Mouse (Mus musculus) brain, embryonic 14.5 days (tissue): Measurements from ENCODE around the gene H1fx. TPM values are rescaled to one million over a fixed set of nuclear protein-coding genes. Genes with fewer than 3 reads are reported as not detected.

Experiments
- DNase-seq: peaks from one replicate; pipeline ENCODE4 v3.0.0-alpha.2; 2011; ENCODE audit warnings: low read depth
- CTCF ChIP-seq: fragments of 200-500 bp; IDR thresholded peaks from 2 replicates; pipeline ENCODE4 v1.5.1; 2012; ENCODE audit warnings: inconsistent platforms, mild to moderate bottlenecking, moderate library complexity, borderline replicate concordance; ENCODE audit not compliant: insufficient read depth, insufficient read length; ENCODE audit errors: extremely low read depth
- POLR2A ChIP-seq: fragments of 200-500 bp; IDR thresholded peaks from 2 replicates; pipeline ENCODE4 v1.6.1; 2012; ENCODE audit warnings: mild to moderate bottlenecking, inconsistent platforms, borderline replicate concordance; ENCODE audit not compliant: poor library complexity, insufficient read depth, insufficient read length, severe bottlenecking; ENCODE audit errors: extremely low read depth
- polyA plus RNA-seq: library from polyadenylated mRNA; depleted of rRNA; stranded (reverse); fragments of >200 nt; gene quantifications from 2 replicates; pipeline ENCODE4 v1.2.3, GENCODE M21; 2012; rRNA removed

H1fx gene
- polyA plus RNA-seq, 1 experiment, result 153 TPM

DNA sequence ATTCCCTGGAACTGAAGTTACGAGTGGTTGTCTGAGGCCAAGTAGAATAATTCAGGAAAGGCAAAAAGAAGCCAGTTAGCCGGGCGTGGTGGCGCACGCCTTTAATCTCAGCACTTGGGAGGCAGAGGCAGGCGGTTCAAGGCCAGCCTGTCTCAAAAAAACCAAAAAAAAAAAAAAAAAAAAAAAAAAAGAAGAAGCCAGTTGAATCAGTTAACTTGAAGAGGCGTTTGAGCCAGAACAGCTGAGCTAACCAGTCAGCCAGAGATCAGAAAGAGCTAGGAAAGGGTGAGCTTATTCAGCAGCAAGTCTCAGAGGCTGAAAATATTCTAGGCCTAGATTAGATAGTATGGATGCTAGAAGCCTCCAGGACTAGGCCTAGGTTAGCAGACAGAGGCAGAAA, 39.3 kb downstream of the H1fx start:
- TF ChIP-seq CTCF (no peak), POLR2A (no peak)
- no peak for DNase-seq

DNA sequence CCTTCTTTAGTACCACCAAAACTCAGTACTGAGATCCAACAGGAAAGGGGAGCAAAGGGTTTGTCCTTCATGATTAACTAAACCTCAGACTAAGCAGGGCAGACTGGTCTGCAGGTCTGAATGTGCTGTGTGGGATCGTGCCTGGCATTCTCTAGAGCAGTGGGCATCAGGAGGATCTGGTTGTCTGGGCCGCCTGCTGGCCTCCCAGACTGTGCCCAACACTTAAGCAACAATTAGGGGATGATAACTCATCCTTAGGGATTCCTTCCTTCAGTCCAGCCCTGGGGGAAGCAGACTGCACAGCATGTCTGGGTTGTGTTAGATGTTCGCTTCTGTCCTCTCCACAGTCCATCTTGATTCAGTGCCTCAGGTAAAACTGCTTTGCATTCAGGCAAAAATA, 42.5 kb downstream of the H1fx start:
- TF ChIP-seq POLR2A, result no peak
- no peak for TF ChIP-seq CTCF

GRCm38 (mm10) chr6:87937178-87937788, 44.2 kb downstream of the H1fx start:
- TF ChIP-seq CTCF (no peak), POLR2A (no peak)

More for the DNA sequence above, 42.5 kb downstream of the H1fx start:
- DNase-seq, result no peak

GRCm38 (mm10) chr6:87935037-87935436, 46.4 kb downstream of the H1fx start:
- TF ChIP-seq CTCF (no peak), POLR2A (no peak)
- no peak for DNase-seq

More at GRCm38 (mm10) chr6:87937178-87937788, 44.2 kb downstream of the H1fx start:
- peak; percentile 87 for DNase-seq

Other genes with a start within 250 kb of the H1fx start
- gene Gp9, start 203.6 kb downstream of the H1fx start, polyA plus RNA-seq, result 0.50 and 1.3 TPM in 2 replicates
- gene Rab43, start 169.5 kb downstream of the H1fx start, polyA plus RNA-seq, result 13.4 and 14.3 TPM in 2 replicates
- 5.9 and 6.8 TPM in 2 replicates for gene Gm45140, start 145.8 kb downstream of the H1fx start, polyA plus RNA-seq
- 31.3 and 38.3 TPM in 2 replicates for gene Isy1, start 142.8 kb downstream of the H1fx start, polyA plus RNA-seq
- 264 and 299 TPM in 2 replicates for gene Cnbp, start 130.5 kb downstream of the H1fx start, polyA plus RNA-seq
- 78.3 and 121 TPM in 2 replicates for gene Copg1, start 93.8 kb downstream of the H1fx start, polyA plus RNA-seq
- 35.5 and 38.2 TPM in 2 replicates for gene Hmces, start 67.7 kb downstream of the H1fx start, polyA plus RNA-seq
- 243 and 306 TPM in 2 replicates for gene Rab7, start 63.6 kb upstream of the H1fx start, polyA plus RNA-seq
- 215 and 219 TPM in 2 replicates for gene Rpn1, start 102.8 kb upstream of the H1fx start, polyA plus RNA-seq
- 11.4 and 15.6 TPM in 2 replicates for gene Gata2, start 212.3 kb upstream of the H1fx start, polyA plus RNA-seq
- gene Dnajb8, start 240.6 kb upstream of the H1fx start, polyA plus RNA-seq, result not detected in 2 replicates